8 mouse cellular contexts compared by ENCODE assay signal in the genomic region with DNA sequence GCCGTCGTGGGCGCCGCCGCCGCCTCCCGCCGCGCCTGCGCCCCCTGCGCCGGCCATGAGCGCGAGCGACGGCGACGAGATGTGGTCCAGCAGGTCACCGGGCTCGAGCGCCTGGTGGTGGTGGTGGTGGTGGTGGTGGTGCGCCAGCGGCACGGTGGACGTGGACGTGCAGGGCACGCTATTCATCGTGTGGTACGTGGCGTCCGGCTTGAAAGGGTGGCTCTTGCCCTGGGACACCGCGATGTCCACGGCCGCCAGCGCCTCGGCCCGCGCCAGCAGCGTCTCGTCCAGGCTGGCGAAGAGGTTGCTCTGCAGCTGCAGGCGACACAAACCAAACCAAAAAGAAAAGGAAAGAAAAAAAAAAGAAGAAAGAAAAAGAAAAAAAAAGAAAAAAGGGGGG. TPM values are rescaled to one million over a fixed set of nuclear protein-coding genes. Genes with fewer than 3 reads are reported as not detected.
DNase-seq lines count a peak whose midpoint lies in the region; ATAC-seq and TF ChIP-seq lines count a peak whose summit lies in the region.

No protein-coding gene starts in this region.

- TF ChIP-seq POLR2A in limb, embryonic 14.5 days (IDR thresholded peaks at IDR 0.05; ENCODE audit: borderline replicate concordance, extremely low read depth, insufficient read depth, insufficient read length): no peak

- H3K4me1 ChIP-seq in lung, postnatal 0 days (ENCODE audit: insufficient read depth, low read depth, low read length): peaks cover 5% of the 10 kb centered on the region; the same call in 1 of the 2 replicates
- H3K4me1 ChIP-seq in forebrain, embryonic 12.5 days: peaks cover 24% of the 10 kb centered on the region
- peaks cover 5% of the 10 kb centered on the region; the same call in 1 of the 2 replicates for H3K4me1 ChIP-seq in limb, embryonic 14.5 days (ENCODE audit: control insufficient read depth, insufficient read depth, low read length)
- H3K4me1 ChIP-seq in stomach, embryonic 15.5 days: peaks cover 25% of the 10 kb centered on the region

- H3K27ac ChIP-seq in lung, postnatal 0 days (ENCODE audit: low read length): no peak overlapping the region
- H3K27ac ChIP-seq in forebrain, embryonic 12.5 days: no peak overlapping the region
- H3K27ac ChIP-seq in limb, embryonic 14.5 days (replicated peaks; ENCODE audit: low read depth, low read length): no peak overlapping the region
- no peak overlapping the region for H3K27ac ChIP-seq in stomach, embryonic 15.5 days

- no peaks in the 10 kb centered on the region for H3K9me3 ChIP-seq in lung, postnatal 0 days (ENCODE audit: low read length)
- no peaks in the 10 kb centered on the region for H3K9me3 ChIP-seq in forebrain, embryonic 12.5 days
- no peaks in the 10 kb centered on the region for H3K9me3 ChIP-seq in limb, embryonic 14.5 days (ENCODE audit: control insufficient read depth, low read length)
- H3K9me3 ChIP-seq in stomach, embryonic 15.5 days: no peaks in the 10 kb centered on the region

- H3K9ac ChIP-seq in lung, postnatal 0 days (replicated peaks; ENCODE audit: low read depth): no peak overlapping the region
- H3K9ac ChIP-seq in forebrain, embryonic 12.5 days: no peak overlapping the region
- H3K9ac ChIP-seq in limb, embryonic 14.5 days (ENCODE audit: low read depth, low read length, severe bottlenecking): no peak overlapping the region
- H3K9ac ChIP-seq in stomach, embryonic 15.5 days: no peak overlapping the region

- DNase-seq in lung, postnatal 0 days (ENCODE audit: low spot score): no peak
- DNase-seq in lung, postnatal 14 days: no peak
- DNase-seq in limb, embryonic 14.5 days (ENCODE audit: low spot score): no peak
- DNase-seq in right cerebral cortex, postnatal 4 days: no peak
- no peak for DNase-seq in left cerebral cortex, adult 11 months (ENCODE audit: low spot score)
- no peak for DNase-seq in spleen, adult 18-20 months

- H3K36me3 ChIP-seq in lung, postnatal 0 days (ENCODE audit: insufficient read depth, low read length): no peaks in the 10 kb centered on the region
- no peaks in the 10 kb centered on the region for H3K36me3 ChIP-seq in forebrain, embryonic 12.5 days (replicated peaks)
- H3K36me3 ChIP-seq in limb, embryonic 14.5 days (ENCODE audit: control insufficient read depth, insufficient read depth, low read length): no peaks in the 10 kb centered on the region
- H3K36me3 ChIP-seq in stomach, embryonic 15.5 days: no peaks in the 10 kb centered on the region

- TF ChIP-seq CTCF in lung, postnatal 0 days (IDR thresholded peaks at IDR 0.05): no peak

- H3K4me2 ChIP-seq in lung, postnatal 0 days (replicated peaks; ENCODE audit: low read depth, low read length): peak overlapping the region; percentile 47
- peak overlapping the region; percentile 88 for H3K4me2 ChIP-seq in forebrain, embryonic 12.5 days
- H3K4me2 ChIP-seq in limb, embryonic 14.5 days (replicated peaks; ENCODE audit: low read depth, low read length, severe bottlenecking): no peak overlapping the region; the same call in 1 of the 2 replicates
- peak overlapping the region; percentile 92 for H3K4me2 ChIP-seq in stomach, embryonic 15.5 days

- no peak for ATAC-seq in lung, postnatal 0 days
- no peak for ATAC-seq in forebrain, embryonic 12.5 days (ENCODE audit: low FRiP score)
- no peak for ATAC-seq in limb, embryonic 14.5 days (ENCODE audit: low FRiP score, low read depth)
- ATAC-seq in stomach, embryonic 15.5 days (ENCODE audit: insufficient read depth, low FRiP score, low read depth): no peak

- H3K4me3 ChIP-seq in lung, postnatal 0 days (ENCODE audit: low read depth, low read length): peak overlapping the region; percentile 47; the same call in 1 of the 2 replicates
- peak overlapping the region; percentile 58 for H3K4me3 ChIP-seq in forebrain, embryonic 12.5 days (replicated peaks)
- peak overlapping the region; percentile 45 for H3K4me3 ChIP-seq in limb, embryonic 14.5 days (replicated peaks; ENCODE audit: low read length)
- 0 out of 2 replicates have a peak overlapping the region, but pooled peaks have one; percentile 5 for H3K4me3 ChIP-seq in stomach, embryonic 15.5 days (replicated peaks)

- H3K27me3 ChIP-seq in lung, postnatal 0 days (replicated peaks; ENCODE audit: insufficient read depth, low read length): peaks cover 84% of the 10 kb centered on the region
- peaks cover 84% of the 10 kb centered on the region for H3K27me3 ChIP-seq in forebrain, embryonic 12.5 days
- peaks cover 91% of the 10 kb centered on the region for H3K27me3 ChIP-seq in limb, embryonic 14.5 days (ENCODE audit: control insufficient read depth, insufficient read depth, low read length)
- peaks cover 84% of the 10 kb centered on the region for H3K27me3 ChIP-seq in stomach, embryonic 15.5 days (replicated peaks)

- WGBS in lung, postnatal 0 days: 2% methylated on average over 26 of the region's 43 CpGs
- WGBS in forebrain, embryonic 12.5 days: under 1% methylated on average over 32 of the region's 43 CpGs
- 1% methylated on average over 26 of the region's 43 CpGs for WGBS in limb, embryonic 14.5 days
- 0% methylated on average over 27 of the region's 43 CpGs for WGBS in stomach, embryonic 15.5 days

- TF ChIP-seq EP300 in lung, postnatal 0 days (IDR thresholded peaks at IDR 0.05): no peak

RNA-seq across cellular contexts. Expression of a gene that starts 1.2 kb away (rescaled TPM):
- polyA plus RNA-seq in lung, postnatal 0 days (2015; fragmentation: Nextera tagmentation; extraction: Ambion mirVana): 0.16 and 0.35 TPM in 2 replicates
- polyA plus RNA-seq in forebrain, embryonic 12.5 days (2016; fragmentation: Nextera tagmentation; extraction: Ambion mirVana): 2.2 and 4.8 TPM in 2 replicates
- 0.22 and 0.29 TPM in 2 replicates for polyA plus RNA-seq in limb, embryonic 14.5 days (2012; rRNA removed)
- polyA plus RNA-seq in limb, embryonic 14.5 days (2014; fragmentation: Nextera tagmentation; extraction: Ambion mirVana): 0.17 and 0.48 TPM in 2 replicates
- 0.22 and 0.44 TPM in 2 replicates for polyA plus RNA-seq in stomach, embryonic 15.5 days (2015; fragmentation: Nextera tagmentation; extraction: Ambion mirVana)

RNA-seq across cellular contexts. Expression of a gene that starts 55.9 kb away (rescaled TPM):
- 11.4 and 13.3 TPM in 2 replicates for polyA plus RNA-seq in lung, postnatal 0 days (2015; fragmentation: Nextera tagmentation; extraction: Ambion mirVana)
- 32.6 and 39.3 TPM in 2 replicates for polyA plus RNA-seq in forebrain, embryonic 12.5 days (2016; fragmentation: Nextera tagmentation; extraction: Ambion mirVana)
- polyA plus RNA-seq in limb, embryonic 14.5 days (2012; rRNA removed): 13.1 and 15.9 TPM in 2 replicates
- polyA plus RNA-seq in limb, embryonic 14.5 days (2014; fragmentation: Nextera tagmentation; extraction: Ambion mirVana): 26.7 and 28.6 TPM in 2 replicates
- polyA plus RNA-seq in stomach, embryonic 15.5 days (2015; fragmentation: Nextera tagmentation; extraction: Ambion mirVana): 21.9 and 29.9 TPM in 2 replicates

Comparison
In these comparisons a context has a peak if more than half of its experiments do, and no peak if none do; other contexts are left out.
1. H3K4me3 ChIP-seq: peak in every context shown above with its lines; median percentile 58 in forebrain, embryonic 12.5 days; 47 in lung, postnatal 0 days; 45 in limb, embryonic 14.5 days; 5 in stomach, embryonic 15.5 days.